Mouse (Mus musculus) heart, postnatal 10 days (tissue): ENCODE results near the gene Gm42674. TPM values are rescaled to one million over a fixed set of nuclear protein-coding genes. Genes with fewer than 3 reads are reported as not detected.

ENCODE experiments used
- total RNA-seq, 2 experiments: library from RNA; stranded (reverse); gene quantifications; 2 replicates each; pipeline ENCODE4 v1.2.3; 2021

Gene Gm42674
- total RNA-seq, 2 experiments from 2014 or later, result not detected

Other genes with a start within 250 kb of the Gm42674 start
- 1 to 10 TPM; 1.9 to 3.3 TPM for gene Slc27a3, start 212.0 kb upstream of the Gm42674 start, total RNA-seq
- gene Ints3, start 168.3 kb upstream of the Gm42674 start, total RNA-seq, result 10 to 100 TPM; 24.4 to 28.3 TPM
- 10 to 100 TPM; 35.4 to 37.8 TPM for gene Npr1, start 136.0 kb upstream of the Gm42674 start, total RNA-seq
- gene Ilf2, start 125.8 kb upstream of the Gm42674 start, total RNA-seq, result 10 to 100 TPM; 55.3 to 57.5 TPM
- 10 to 100 TPM; 55.9 to 62.7 TPM for gene Snapin, start 110.9 kb upstream of the Gm42674 start, total RNA-seq
- 100 to 1,000 TPM; 126 to 128 TPM for gene Chtop, start 92.4 kb upstream of the Gm42674 start, total RNA-seq
- 100 to 1,000 TPM; 418 to 437 TPM for gene S100a1, start 87.5 kb upstream of the Gm42674 start, total RNA-seq
- gene S100a13, start 87.5 kb upstream of the Gm42674 start, total RNA-seq, result 10 to 100 TPM; 40.6 to 42.3 TPM
- gene S100a14, start 75.0 kb upstream of the Gm42674 start, total RNA-seq, result not detected
- gene S100a16, start 64.7 kb upstream of the Gm42674 start, total RNA-seq, result 100 to 1,000 TPM; 108 to 126 TPM
- gene S100a3, start 41.3 kb upstream of the Gm42674 start, total RNA-seq, result not detected
- gene S100a2, start 11.7 kb upstream of the Gm42674 start, total RNA-seq, result not detected
- gene S100a4, start 1.9 kb downstream of the Gm42674 start, total RNA-seq, result 10 to 100 TPM; 10.3 to 11.7 TPM
- not detected for gene S100a5, start 6.6 kb downstream of the Gm42674 start, total RNA-seq
- 10 to 100 TPM; 81.8 to 85.3 TPM for gene S100a6, start 11.0 kb downstream of the Gm42674 start, total RNA-seq
- gene S100a7a, start 52.1 kb downstream of the Gm42674 start, total RNA-seq, result under 1 TPM in 1 of 2 experiments, not detected in 1; 0.20 TPM
- gene S100a8, start 67.1 kb downstream of the Gm42674 start, total RNA-seq, result 1 to 10 TPM; 3.7 to 4.7 TPM
- 1 to 10 TPM; 5.2 to 6.7 TPM for gene S100a9, start 93.8 kb downstream of the Gm42674 start, total RNA-seq
- gene Pglyrp4, start 125.0 kb downstream of the Gm42674 start, total RNA-seq, result not detected
- gene Gm5849, start 176.0 kb downstream of the Gm42674 start, total RNA-seq, result not detected